Mouse (Mus musculus): ENCODE results near the gene Hist1h2bm.
A peak's percentile ranks its signal among the peaks of the same experiment; 100 is the strongest.

Hist1h2bm gene

GRCm38 (mm10) chr13:21727948-21728572 is 6.2 kb downstream of the Hist1h2bm start:
- DNase-seq (ENCODE audit: low spot score), result peak; percentile 72

- no peak for DNase-seq (ENCODE audit: low spot score)
Measured at GRCm38 (mm10) chr13:21729544-21729943, 7.7 kb downstream of the Hist1h2bm start.

- peak; percentile 64 for DNase-seq (ENCODE audit: low spot score)
Measured at GRCm38 (mm10) chr13:21733466-21733865, 11.6 kb downstream of the Hist1h2bm start.

- DNase-seq (ENCODE audit: low spot score), result peak; percentile 95
Measured at GRCm38 (mm10) chr13:21734010-21734905, 12.4 kb downstream of the Hist1h2bm start.

- DNase-seq (ENCODE audit: low spot score), result peak; percentile 91
Measured at GRCm38 (mm10) chr13:21734906-21735767, 13.3 kb downstream of the Hist1h2bm start, which contains the start of gene Hist1h4j. Hist1h4j (plus strand) TSS chr13:21735064.

- DNase-seq (ENCODE audit: low spot score), result no peak
Measured at GRCm38 (mm10) chr13:21745006-21745405, 23.2 kb downstream of the Hist1h2bm start.

GRCm38 (mm10) chr13:21749387-21750158 is 27.7 kb downstream of the Hist1h2bm start:
- DNase-seq (ENCODE audit: low spot score), result peak; percentile 71

GRCm38 (mm10) chr13:21750159-21751017 is 28.5 kb downstream of the Hist1h2bm start, which contains the start of gene Hist1h4k:
Hist1h4k (minus strand) TSS chr13:21750505.
- DNase-seq (ENCODE audit: low spot score), result peak; percentile 91

- DNase-seq (ENCODE audit: low spot score), result no peak
Measured at GRCm38 (mm10) chr13:21751417-21751816, 29.6 kb downstream of the Hist1h2bm start.

GRCm38 (mm10) chr13:21751827-21752226 is 30.0 kb downstream of the Hist1h2bm start:
- DNase-seq (ENCODE audit: low spot score), result no peak

- peak; percentile 48 for DNase-seq (ENCODE audit: low spot score)
Measured at GRCm38 (mm10) chr13:21752356-21752755, 30.5 kb downstream of the Hist1h2bm start.

GRCm38 (mm10) chr13:21753051-21753523 is 31.2 kb downstream of the Hist1h2bm start:
- peak; percentile 31 for DNase-seq (ENCODE audit: low spot score)

- DNase-seq (ENCODE audit: low spot score), result peak; percentile 94
Measured at GRCm38 (mm10) chr13:21753524-21754285, 31.9 kb downstream of the Hist1h2bm start, which contains the start of the genes Hist1h2ak and Hist1h2bn. Hist1h2ak (minus strand) TSS chr13:21753827. Hist1h2bn (plus strand) TSS chr13:21754123.

GRCm38 (mm10) chr13:21754294-21755001 is 32.6 kb downstream of the Hist1h2bm start:
- peak; percentile 56 for DNase-seq (ENCODE audit: low spot score)

GRCm38 (mm10) chr13:21755707-21756106 is 33.9 kb downstream of the Hist1h2bm start:
- DNase-seq (ENCODE audit: low spot score), result no peak
